Comparison of ENCODE assay signal across 23 mouse cellular contexts in genomic region chr14:122765951-122766350, GRCm38 (mm10).
DNase-seq lines count a peak whose midpoint lies in the region; ATAC-seq and TF ChIP-seq lines count a peak whose summit lies in the region.
"Had no signal": no experiment of that assay in that cellular context is flagged by ENCODE, and none has a peak within 500 bp of the region (broad histone marks: within the 10 kb centered on the region; RNA-seq: fewer than 3 reads in every experiment).

No protein-coding gene starts in this region.

- no peak overlapping the region for H3K4me2 ChIP-seq in heart, embryonic 11.5 days
- no peak overlapping the region for H3K4me2 ChIP-seq in liver, embryonic 11.5 days
- no peak overlapping the region for H3K4me2 ChIP-seq in midbrain, embryonic 11.5 days
- no peak overlapping the region for H3K4me2 ChIP-seq in midbrain, embryonic 16.5 days (ENCODE audit: low read length)

- H3K27ac ChIP-seq in heart, embryonic 11.5 days (ENCODE audit: low read depth, low read length): no peak overlapping the region
- H3K27ac ChIP-seq in liver, adult 2 months (replicated peaks; ENCODE audit: insufficient read depth, low read depth, low read length): no peak overlapping the region
- no peak overlapping the region for H3K27ac ChIP-seq in liver, embryonic 11.5 days (ENCODE audit: low read depth, low read length)
- H3K27ac ChIP-seq in midbrain, embryonic 11.5 days (ENCODE audit: low read depth, low read length): no peak overlapping the region
- H3K27ac ChIP-seq in midbrain, embryonic 16.5 days (ENCODE audit: low read length): no peak overlapping the region
- no peak overlapping the region for H3K27ac ChIP-seq in MEL (ENCODE audit: control insufficient read depth, low read depth, low read length)

- no peaks in the 10 kb centered on the region for H3K27me3 ChIP-seq in heart, embryonic 11.5 days (ENCODE audit: control insufficient read depth, insufficient read depth, low read length)
- no peaks in the 10 kb centered on the region for H3K27me3 ChIP-seq in liver, adult 2 months (ENCODE audit: control insufficient read depth, insufficient read depth, low read length)
- H3K27me3 ChIP-seq in liver, embryonic 11.5 days (replicated peaks; ENCODE audit: control insufficient read depth, insufficient read depth, low read length): no peaks in the 10 kb centered on the region
- H3K27me3 ChIP-seq in midbrain, embryonic 11.5 days (ENCODE audit: control insufficient read depth, insufficient read depth, low read length): no peaks in the 10 kb centered on the region
- H3K27me3 ChIP-seq in midbrain, embryonic 16.5 days (ENCODE audit: control insufficient read depth, insufficient read depth, low read depth, low read length): no peaks in the 10 kb centered on the region
- no peaks in the 10 kb centered on the region for H3K27me3 ChIP-seq in MEL (ENCODE audit: control insufficient read depth in 1 of 2, insufficient read depth in 2 of 2, low read length in 2 of 2)
- H3K27me3 ChIP-seq: CH12.LX, Patski had no signal

- TF ChIP-seq EP300 in MEL (IDR thresholded peaks at IDR 0.05; ENCODE audit: low read depth in 1 of 2, low read length in 2 of 2): no peak

- H3K9ac ChIP-seq in heart, embryonic 11.5 days (ENCODE audit: low read depth, low read length): no peak overlapping the region
- no peak overlapping the region for H3K9ac ChIP-seq in liver, adult 2 months (ENCODE audit: low read depth, low read length)
- H3K9ac ChIP-seq in liver, embryonic 11.5 days (ENCODE audit: low read depth, low read length): no peak overlapping the region
- H3K9ac ChIP-seq in midbrain, embryonic 11.5 days (ENCODE audit: low read length): no peak overlapping the region
- no peak overlapping the region for H3K9ac ChIP-seq in midbrain, embryonic 16.5 days (ENCODE audit: low read depth, low read length)
- H3K9ac ChIP-seq in MEL (ENCODE audit: control insufficient read depth, low read depth, low read length, poor library complexity, severe bottlenecking): no peak overlapping the region

- no peak for TF ChIP-seq POLR2A in liver, adult 2 months (IDR thresholded peaks at IDR 0.05; ENCODE audit: extremely low read depth, insufficient read depth, low read length)
- TF ChIP-seq POLR2A in MEL (IDR thresholded peaks at IDR 0.05; ENCODE audit: control insufficient read depth in 1 of 2, insufficient read depth in 1 of 2, low read depth in 1 of 2, low read length in 2 of 2, poor library complexity in 1 of 2): no peak

- TF ChIP-seq CTCF in liver, adult 2 months (IDR thresholded peaks at IDR 0.05; ENCODE audit: low read depth, low read length): no peak
- no peak for TF ChIP-seq CTCF in MEL (IDR thresholded peaks at IDR 0.05 in 2 of 3, conservative IDR thresholded peaks at IDR 0.05 in 1 of 3; ENCODE audit: control insufficient read depth in 1 of 3, insufficient read depth in 1 of 3, low read depth in 2 of 3, low read length in 3 of 3, poor library complexity in 1 of 3, severe bottlenecking in 1 of 3)

- no peaks in the 10 kb centered on the region for H3K79me2 ChIP-seq in liver, adult 2 months (ENCODE audit: control insufficient read depth, insufficient read depth, low read length)
- no peaks in the 10 kb centered on the region for H3K79me2 ChIP-seq in MEL (ENCODE audit: control insufficient read depth, insufficient read depth, low read length, poor library complexity)

- 52% methylated on average over 2 of the region's 2 CpGs for WGBS in heart, embryonic 11.5 days (ENCODE audit: insufficient replicate concordance)
- 5% methylated on average over 2 of the region's 2 CpGs for WGBS in liver, adult 2 months
- 41% methylated on average over 2 of the region's 2 CpGs for WGBS in liver, embryonic 11.5 days
- WGBS in midbrain, embryonic 11.5 days: 66% methylated on average over 2 of the region's 2 CpGs
- WGBS in midbrain, embryonic 16.5 days: 66% methylated on average over 2 of the region's 2 CpGs

- no peaks in the 10 kb centered on the region for H3K4me1 ChIP-seq in heart, embryonic 11.5 days (ENCODE audit: control insufficient read depth, insufficient read depth, low read length)
- H3K4me1 ChIP-seq in liver, adult 2 months (ENCODE audit: control insufficient read depth, insufficient read depth, low read length): peaks cover 2% of the 10 kb centered on the region; the same call in 1 of the 2 replicates
- H3K4me1 ChIP-seq in liver, embryonic 11.5 days (replicated peaks; ENCODE audit: control insufficient read depth, insufficient read depth, low read length): peaks cover 8% of the 10 kb centered on the region
- H3K4me1 ChIP-seq in midbrain, embryonic 11.5 days (ENCODE audit: control insufficient read depth, insufficient read depth, low read length): no peaks in the 10 kb centered on the region
- H3K4me1 ChIP-seq in midbrain, embryonic 16.5 days (ENCODE audit: control insufficient read depth, insufficient read depth, low read length): no peaks in the 10 kb centered on the region; the same call in 1 of the 2 replicates
- peaks cover 11% of the 10 kb centered on the region in 2 experiments for H3K4me1 ChIP-seq in MEL (ENCODE audit: control insufficient read depth in 1 of 2, insufficient read depth in 2 of 2, low read length in 2 of 2)

- H3K4me3 ChIP-seq in heart, embryonic 11.5 days (ENCODE audit: low read depth, low read length): no peak overlapping the region
- H3K4me3 ChIP-seq in liver, adult 2 months (ENCODE audit: insufficient read depth, low read depth, low read length): no peak overlapping the region
- H3K4me3 ChIP-seq in liver, embryonic 11.5 days (ENCODE audit: low read depth, low read length): no peak overlapping the region
- no peak overlapping the region for H3K4me3 ChIP-seq in midbrain, embryonic 11.5 days (ENCODE audit: low read depth, low read length)
- no peak overlapping the region for H3K4me3 ChIP-seq in midbrain, embryonic 16.5 days (ENCODE audit: low read depth, low read length)
- H3K4me3 ChIP-seq in MEL (ENCODE audit: control insufficient read depth in 1 of 2, insufficient read depth in 1 of 2, low read depth in 2 of 2, low read length in 2 of 2): no peak overlapping the region

- H3K9me3 ChIP-seq in heart, embryonic 11.5 days (replicated peaks; ENCODE audit: control insufficient read depth, low read length): no peaks in the 10 kb centered on the region
- H3K9me3 ChIP-seq in liver, embryonic 11.5 days (ENCODE audit: control insufficient read depth, low read length): no peaks in the 10 kb centered on the region
- H3K9me3 ChIP-seq in midbrain, embryonic 11.5 days (ENCODE audit: control insufficient read depth, low read length): no peaks in the 10 kb centered on the region
- no peaks in the 10 kb centered on the region for H3K9me3 ChIP-seq in midbrain, embryonic 16.5 days (replicated peaks; ENCODE audit: control insufficient read depth, low read length, poor library complexity, severe bottlenecking)
- H3K9me3 ChIP-seq in MEL (replicated peaks; ENCODE audit: insufficient read depth, low read length): no peaks in the 10 kb centered on the region

- H3K36me3 ChIP-seq in heart, embryonic 11.5 days (ENCODE audit: control insufficient read depth, insufficient read depth, low read length): no peaks in the 10 kb centered on the region
- H3K36me3 ChIP-seq in liver, adult 2 months (ENCODE audit: control insufficient read depth, insufficient read depth, low read length): no peaks in the 10 kb centered on the region; the same call in 1 of the 2 replicates
- H3K36me3 ChIP-seq in liver, embryonic 11.5 days (ENCODE audit: control insufficient read depth, insufficient read depth, low read length): no peaks in the 10 kb centered on the region
- no peaks in the 10 kb centered on the region for H3K36me3 ChIP-seq in midbrain, embryonic 11.5 days (ENCODE audit: control insufficient read depth, insufficient read depth, low read length)
- H3K36me3 ChIP-seq in midbrain, embryonic 16.5 days (ENCODE audit: control insufficient read depth, insufficient read depth, low read length): no peaks in the 10 kb centered on the region
- peaks cover 0 to 23% of the 10 kb centered on the region in 2 experiments; a peak in 2 of 4 replicates for H3K36me3 ChIP-seq in MEL (ENCODE audit: control insufficient read depth in 1 of 2, insufficient read depth in 2 of 2, low read length in 2 of 2)
- H3K36me3 ChIP-seq: G1E had no signal

- ATAC-seq in heart, embryonic 11.5 days (replicated peaks; ENCODE audit: insufficient number of reproducible peaks, low FRiP score, low TSS enrichment): no peak
- no peak for ATAC-seq in liver, embryonic 11.5 days (replicated peaks; ENCODE audit: low FRiP score)
- no peak for ATAC-seq in midbrain, embryonic 11.5 days (ENCODE audit: low FRiP score)
- ATAC-seq in midbrain, embryonic 16.5 days: no peak
- ATAC-seq: activated CD4-positive, CD25-positive, alpha-beta regulatory T cell, adult 4 months; CD4-positive, CD25-positive, alpha-beta regulatory T cell, adult 4 months; Patski had no signal

- TF ChIP-seq RAD21 in MEL (IDR thresholded peaks at IDR 0.05; ENCODE audit: low read depth, low read length): no peak

- peak; percentile 56 for DNase-seq in heart, adult 11 months
- DNase-seq in liver, adult 2 months (ENCODE audit: extremely low read depth, low read depth, low spot score): peak; percentile 47
- no peak for DNase-seq in liver, embryonic 11.5 days (ENCODE audit: low spot score)
- peak; percentile 82 for DNase-seq in midbrain, embryonic 11.5 days (ENCODE audit: low spot score, missing footprints)
- no peak for DNase-seq in MEL (ENCODE audit: low read depth, low spot score)
- no peak for DNase-seq in neural tube, embryonic 10.5 days (ENCODE audit: extremely low spot score, low spot score)
- DNase-seq: adrenal gland, adult 2 months; adrenal gland, adult 8-10 months; adrenal gland, postnatal 10 days; adrenal gland, postnatal 14 days; adrenal gland, postnatal 25 days; adrenal gland, postnatal 36 days; B cell, adult 2 months; cerebellum, adult 11 months; cerebellum, adult 11-12 months; cerebellum, adult 18-20 months had no signal

TF ChIP-seq in MEL, 35 proteins besides CTCF, POLR2A, EP300 and RAD21:
- no peak for TF ChIP-seq MAZ (IDR thresholded peaks at IDR 0.05; ENCODE audit: low read depth, low read length)
- TF ChIP-seq MXI1 (IDR thresholded peaks at IDR 0.05; ENCODE audit: low read depth, low read length): peak; percentile 15; the same call in 1 of the 2 replicates

Comparison
In these comparisons a context has a peak if more than half of its experiments do, and no peak if none do; other contexts are left out.
1. DNase-seq: peak in heart, adult 11 months (single experiment), liver, adult 2 months (single experiment) and midbrain, embryonic 11.5 days (single experiment); none in liver, embryonic 11.5 days (single experiment), MEL (single experiment) and neural tube, embryonic 10.5 days (single experiment).